Comparison of ENCODE assay signal across 7 mouse cellular contexts in genomic region chr9:88521961-88522568, GRCm38 (mm10). TPM values are rescaled to one million over a fixed set of nuclear protein-coding genes. Genes with fewer than 3 reads are reported as not detected.
DNase-seq lines count a peak whose midpoint lies in the region; ATAC-seq lines count a peak whose summit lies in the region.

No protein-coding gene starts in this region.

- H3K4me3 ChIP-seq in lung, embryonic 15.5 days, result peak overlapping the region; percentile 61
- H3K4me3 ChIP-seq in embryonic facial prominence, embryonic 11.5 days (ENCODE audit: low read depth, low read length), result peak overlapping the region; percentile 63
- peak overlapping the region; percentile 78 for H3K4me3 ChIP-seq in limb, embryonic 10.5 days
- peak overlapping the region; percentile 96 for H3K4me3 ChIP-seq in stomach, embryonic 14.5 days (ENCODE audit: low read depth, low read length)

- peak overlapping the region; percentile 78 for H3K27ac ChIP-seq in lung, embryonic 15.5 days
- H3K27ac ChIP-seq in embryonic facial prominence, embryonic 11.5 days (replicated peaks; ENCODE audit: low read depth, low read length), result peak overlapping the region; percentile 78
- H3K27ac ChIP-seq in limb, embryonic 10.5 days, result peak overlapping the region; percentile 96
- peak overlapping the region; percentile 95 for H3K27ac ChIP-seq in stomach, embryonic 14.5 days (ENCODE audit: low read length)

- H3K36me3 ChIP-seq in lung, embryonic 15.5 days, result peaks cover 12% of the 10 kb centered on the region
- peaks cover 7% of the 10 kb centered on the region; the same call in 1 of the 2 replicates for H3K36me3 ChIP-seq in embryonic facial prominence, embryonic 11.5 days (replicated peaks; ENCODE audit: control insufficient read depth, insufficient read depth, low read depth, low read length)
- peaks cover 23% of the 10 kb centered on the region for H3K36me3 ChIP-seq in limb, embryonic 10.5 days
- H3K36me3 ChIP-seq in stomach, embryonic 14.5 days (ENCODE audit: control insufficient read depth, insufficient read depth, low read length), result peaks cover 13% of the 10 kb centered on the region

- peak overlapping the region; percentile 48 for H3K4me2 ChIP-seq in lung, embryonic 15.5 days
- peak overlapping the region; percentile 42 for H3K4me2 ChIP-seq in embryonic facial prominence, embryonic 11.5 days (ENCODE audit: low read depth, low read length)
- peak overlapping the region; percentile 61 for H3K4me2 ChIP-seq in stomach, embryonic 14.5 days (replicated peaks; ENCODE audit: low read depth, low read length)

- no peak for ATAC-seq in lung, embryonic 15.5 days (ENCODE audit: borderline replicate concordance, extremely low read depth, low FRiP score, low TSS enrichment)
- no peak for ATAC-seq in embryonic facial prominence, embryonic 11.5 days (replicated peaks; ENCODE audit: insufficient number of reproducible peaks, low FRiP score, low TSS enrichment, low read depth)
- ATAC-seq in stomach, embryonic 14.5 days (ENCODE audit: insufficient number of reproducible peaks, insufficient read depth, low FRiP score, low read depth), result no peak
- no peak for ATAC-seq in activated CD4-positive, CD25-positive, alpha-beta regulatory T cell, adult 4 months

- peak overlapping the region; percentile 77 for H3K9ac ChIP-seq in lung, embryonic 15.5 days
- H3K9ac ChIP-seq in embryonic facial prominence, embryonic 11.5 days (replicated peaks; ENCODE audit: low read length), result peak overlapping the region; percentile 90
- H3K9ac ChIP-seq in stomach, embryonic 14.5 days (replicated peaks; ENCODE audit: low read depth, low read length), result peak overlapping the region; percentile 95

- peaks cover 10% of the 10 kb centered on the region for H3K4me1 ChIP-seq in lung, embryonic 15.5 days
- no peaks in the 10 kb centered on the region for H3K4me1 ChIP-seq in embryonic facial prominence, embryonic 11.5 days (ENCODE audit: control insufficient read depth, insufficient read depth, low read length)
- H3K4me1 ChIP-seq in limb, embryonic 10.5 days, result peaks cover 17% of the 10 kb centered on the region
- peaks cover 6% of the 10 kb centered on the region; the same call in 1 of the 2 replicates for H3K4me1 ChIP-seq in stomach, embryonic 14.5 days (ENCODE audit: control insufficient read depth, insufficient read depth, low read length)

- H3K9me3 ChIP-seq in lung, embryonic 15.5 days, result no peaks in the 10 kb centered on the region
- H3K9me3 ChIP-seq in embryonic facial prominence, embryonic 11.5 days (replicated peaks; ENCODE audit: control insufficient read depth, low read length), result no peaks in the 10 kb centered on the region
- no peaks in the 10 kb centered on the region for H3K9me3 ChIP-seq in limb, embryonic 10.5 days (replicated peaks)
- H3K9me3 ChIP-seq in stomach, embryonic 14.5 days (ENCODE audit: control insufficient read depth, low read depth, low read length), result no peaks in the 10 kb centered on the region

- H3K27me3 ChIP-seq in lung, embryonic 15.5 days, result no peaks in the 10 kb centered on the region
- no peaks in the 10 kb centered on the region for H3K27me3 ChIP-seq in embryonic facial prominence, embryonic 11.5 days (ENCODE audit: control insufficient read depth, insufficient read depth, low read length)
- H3K27me3 ChIP-seq in limb, embryonic 10.5 days (ENCODE audit: low read depth, poor library complexity, severe bottlenecking), result no peaks in the 10 kb centered on the region
- H3K27me3 ChIP-seq in stomach, embryonic 14.5 days (ENCODE audit: control insufficient read depth, insufficient read depth, low read length), result no peaks in the 10 kb centered on the region

- DNase-seq in lung, postnatal 4 days, result no peak
- DNase-seq in embryonic facial prominence, embryonic 11.5 days (ENCODE audit: low spot score), result peak; percentile 20
- no peak for DNase-seq in limb, embryonic 10.5 days (ENCODE audit: low spot score)
- DNase-seq in layer of hippocampus, adult 9-10 months (ENCODE audit: low spot score), result no peak

- under 1% methylated on average over 10 of the region's 10 CpGs for WGBS in lung, embryonic 15.5 days
- WGBS in embryonic facial prominence, embryonic 11.5 days, result 0% methylated on average over 10 of the region's 10 CpGs
- under 1% methylated on average over 10 of the region's 10 CpGs for WGBS in limb, embryonic 10.5 days
- under 1% methylated on average over 10 of the region's 10 CpGs for WGBS in stomach, embryonic 14.5 days

RNA-seq across cellular contexts. Expression of gene Zfp949, which starts 25.8 kb away (rescaled TPM):
- 11.1 and 12.0 TPM in 2 replicates for polyA plus RNA-seq in lung, embryonic 15.5 days (2015; fragmentation: Nextera tagmentation; extraction: Ambion mirVana)
- 8.2 and 9.0 TPM in 2 replicates for polyA plus RNA-seq in embryonic facial prominence, embryonic 11.5 days (2014; fragmentation: Nextera tagmentation; extraction: Ambion mirVana)
- 5.2 and 9.1 TPM in 2 replicates for polyA plus RNA-seq in limb, embryonic 10.5 days (2016; fragmentation: Nextera tagmentation; extraction: Ambion mirVana)
- 10.1 and 16.1 TPM in 2 replicates for polyA plus RNA-seq in stomach, embryonic 14.5 days (2014; fragmentation: Nextera tagmentation; extraction: Ambion mirVana)
- polyA plus RNA-seq in activated CD4-positive, CD25-positive, alpha-beta regulatory T cell, adult 4 months (2017; shearing (Covaris generic)), result 10 to 100 TPM; 10.6 to 10.9 TPM

RNA-seq across cellular contexts. Expression of gene Syncrip, which starts 39.7 kb away (rescaled TPM):
- polyA plus RNA-seq in lung, embryonic 15.5 days (2015; fragmentation: Nextera tagmentation; extraction: Ambion mirVana), result 96.0 and 108 TPM in 2 replicates
- 150 and 162 TPM in 2 replicates for polyA plus RNA-seq in embryonic facial prominence, embryonic 11.5 days (2014; fragmentation: Nextera tagmentation; extraction: Ambion mirVana)
- 125 and 132 TPM in 2 replicates for polyA plus RNA-seq in limb, embryonic 10.5 days (2016; fragmentation: Nextera tagmentation; extraction: Ambion mirVana)
- 123 and 135 TPM in 2 replicates for polyA plus RNA-seq in stomach, embryonic 14.5 days (2014; fragmentation: Nextera tagmentation; extraction: Ambion mirVana)
- 100 to 1,000 TPM; 113 to 115 TPM for polyA plus RNA-seq in activated CD4-positive, CD25-positive, alpha-beta regulatory T cell, adult 4 months (2017; shearing (Covaris generic))

RNA-seq across cellular contexts. Expression of gene Trim43a, which starts 58.6 kb away (rescaled TPM):
- 0.12 and 0.35 TPM in 2 replicates for polyA plus RNA-seq in lung, embryonic 15.5 days (2015; fragmentation: Nextera tagmentation; extraction: Ambion mirVana)
- not detected in 2 replicates for polyA plus RNA-seq in embryonic facial prominence, embryonic 11.5 days (2014; fragmentation: Nextera tagmentation; extraction: Ambion mirVana)
- 0.13 and 0.15 TPM in 2 replicates for polyA plus RNA-seq in limb, embryonic 10.5 days (2016; fragmentation: Nextera tagmentation; extraction: Ambion mirVana)
- polyA plus RNA-seq in stomach, embryonic 14.5 days (2014; fragmentation: Nextera tagmentation; extraction: Ambion mirVana), result not detected in 2 replicates
- polyA plus RNA-seq in activated CD4-positive, CD25-positive, alpha-beta regulatory T cell, adult 4 months (2017; shearing (Covaris generic)), result not detected
